Mouse (Mus musculus): ENCODE data around the gene Slc25a24.

Slc25a24 gene

DNA sequence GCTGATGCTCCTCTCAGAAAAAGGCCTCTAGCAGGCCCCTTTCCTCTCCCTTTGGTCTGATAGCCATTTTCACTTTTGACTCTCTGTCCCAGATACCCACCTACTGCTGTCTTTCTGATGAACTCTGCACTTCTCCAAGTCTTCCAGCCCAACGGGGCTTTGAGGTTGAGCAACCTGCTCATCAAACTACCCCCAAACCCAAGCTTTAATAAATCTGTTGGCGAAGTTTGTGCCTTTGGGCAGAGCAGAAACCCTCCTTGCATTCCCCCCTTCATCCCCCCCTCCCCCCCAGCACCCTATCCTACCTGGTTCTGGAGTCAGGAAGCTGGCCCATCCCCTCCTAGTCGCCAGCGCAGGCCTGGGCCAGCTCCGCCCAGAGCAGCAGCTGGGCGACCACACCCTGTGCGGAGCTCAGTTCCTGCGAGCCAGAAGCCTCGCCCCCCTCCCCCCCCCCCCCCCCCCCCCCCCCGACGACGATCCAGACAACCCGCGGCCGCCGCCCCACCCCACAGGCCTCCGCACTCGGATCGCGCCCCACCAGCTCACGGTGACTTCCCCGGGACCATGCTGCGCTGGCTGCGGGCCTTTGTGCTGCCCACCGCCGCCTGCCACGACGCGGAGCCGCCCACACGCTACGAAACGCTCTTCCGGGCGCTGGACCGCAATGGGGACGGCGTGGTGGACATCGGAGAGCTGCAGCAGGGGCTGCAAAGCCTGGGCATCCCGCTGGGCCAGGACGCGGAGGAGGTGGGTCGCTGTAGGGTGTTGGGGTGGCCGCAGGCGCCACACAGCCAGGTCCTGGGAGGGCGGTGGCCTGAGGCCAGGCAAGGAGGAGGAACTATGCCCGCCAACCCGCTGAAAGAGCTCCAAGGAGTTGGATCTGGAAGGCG is at the start of gene Slc25a24:
Gene Slc25a24 (plus strand): TSS at position 509 of the 890 bp plus-strand sequence.
- DNase-seq (ENCODE audit: extremely low spot score, low read depth, low spot score), result no peak

DNA sequence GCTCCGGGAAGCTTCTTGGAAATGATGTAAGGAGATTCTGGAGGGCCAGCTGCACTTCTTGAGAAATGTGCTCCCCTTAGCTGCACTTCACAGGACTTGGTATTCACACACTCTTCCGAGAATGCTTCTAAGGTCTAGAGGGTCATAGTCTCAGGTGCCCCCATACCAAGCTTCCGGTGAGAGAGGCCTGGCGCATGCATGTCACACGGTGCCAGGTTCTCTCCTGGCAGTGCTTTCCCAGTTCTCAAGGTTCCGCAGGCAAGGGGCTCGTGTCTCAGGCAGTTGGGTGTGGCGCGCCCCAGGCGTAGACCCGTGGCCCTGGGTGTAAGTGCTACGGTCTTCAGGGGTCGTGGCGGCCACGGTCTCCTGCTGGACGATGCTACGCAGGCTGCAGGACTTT is 42.8 kb upstream of the Slc25a24 start, which contains the start of gene Slc25a54:
Gene Slc25a54 (plus strand): TSS at position 301 of the 400 bp plus-strand sequence.
- no peak for DNase-seq (ENCODE audit: extremely low spot score, low read depth, low spot score)

DNA sequence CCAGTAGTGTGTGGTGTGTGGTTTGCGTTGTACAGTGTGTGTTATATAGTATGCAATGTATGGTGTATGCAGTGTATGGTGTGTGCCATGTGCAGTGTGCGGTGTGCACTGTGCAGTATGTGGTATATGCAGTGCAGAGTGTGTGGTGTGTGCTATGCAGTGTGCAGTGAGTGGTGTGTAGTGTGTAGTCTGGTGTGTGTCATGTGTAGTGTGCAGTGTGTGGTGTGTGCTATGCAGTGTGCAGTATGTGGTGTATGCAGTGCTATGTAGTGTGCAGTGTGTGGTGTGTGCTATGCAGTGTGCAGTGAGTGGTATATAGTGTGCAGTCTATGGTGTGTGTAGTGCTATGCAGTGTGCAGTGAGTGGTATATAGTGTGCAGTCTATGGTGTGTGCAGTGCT is 38.5 kb upstream of the Slc25a24 start:
- DNase-seq (ENCODE audit: extremely low spot score, low read depth, low spot score), result no peak

DNA sequence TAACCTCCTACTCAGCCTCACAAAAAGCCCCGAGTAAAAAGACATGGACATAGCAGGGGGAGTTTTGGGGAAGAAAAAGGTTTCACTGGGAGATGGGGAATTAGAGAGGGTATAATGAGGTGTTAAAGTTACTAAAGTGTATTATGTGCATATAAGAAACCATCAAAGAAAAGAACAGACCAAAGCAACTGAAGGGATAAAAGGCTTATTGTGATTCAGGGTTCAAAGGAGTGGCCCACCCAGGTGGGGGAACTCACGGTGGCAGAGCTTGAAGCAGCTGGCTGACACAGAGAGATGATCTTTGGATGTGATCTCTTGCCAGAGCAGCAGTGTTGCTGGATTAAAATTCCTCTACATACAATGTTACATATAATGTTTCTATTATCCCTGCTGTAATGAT is 34.5 kb upstream of the Slc25a24 start:
- DNase-seq (ENCODE audit: extremely low spot score, low read depth, low spot score), result no peak

DNA sequence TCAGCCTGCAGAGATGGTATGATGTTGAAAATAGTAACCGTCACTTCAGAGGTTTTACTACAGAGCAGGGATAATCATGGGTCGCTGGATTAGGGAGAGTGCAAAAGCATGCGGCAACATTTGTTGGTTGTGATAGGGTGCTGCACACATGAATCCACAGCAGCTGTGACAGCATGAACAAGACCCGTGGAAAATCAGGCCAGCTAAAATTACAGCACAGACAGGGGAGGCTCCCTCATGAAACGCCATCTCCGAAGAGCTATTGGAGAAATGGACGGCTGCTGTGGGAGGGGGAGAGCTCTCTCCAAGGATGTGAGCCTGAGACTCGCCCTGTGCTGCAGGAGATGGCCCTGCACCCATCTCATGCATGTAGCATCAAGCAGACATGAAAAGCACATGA is 18.2 kb upstream of the Slc25a24 start:
- no peak for DNase-seq (ENCODE audit: extremely low spot score, low read depth, low spot score)

DNA sequence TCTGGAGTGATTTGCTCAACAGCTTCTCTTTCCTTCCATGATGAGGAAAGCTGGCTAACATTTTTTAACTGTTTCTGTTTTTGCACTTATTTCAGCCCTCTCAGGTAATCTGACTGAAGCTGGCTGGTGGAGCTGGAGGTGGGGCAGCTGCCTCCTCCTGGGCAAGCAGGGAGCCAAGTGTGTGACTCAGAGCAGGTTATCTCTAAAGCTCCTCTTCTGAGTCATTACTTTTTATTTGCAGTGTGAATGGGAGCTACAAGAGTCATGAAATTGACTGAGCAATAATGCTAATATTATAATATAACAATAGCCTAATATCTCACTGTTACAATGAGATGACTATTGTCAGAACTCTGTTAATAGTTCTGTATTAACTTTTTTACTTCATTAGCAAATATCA is 5.8 kb upstream of the Slc25a24 start:
- DNase-seq (ENCODE audit: extremely low spot score, low read depth, low spot score), result no peak

DNA sequence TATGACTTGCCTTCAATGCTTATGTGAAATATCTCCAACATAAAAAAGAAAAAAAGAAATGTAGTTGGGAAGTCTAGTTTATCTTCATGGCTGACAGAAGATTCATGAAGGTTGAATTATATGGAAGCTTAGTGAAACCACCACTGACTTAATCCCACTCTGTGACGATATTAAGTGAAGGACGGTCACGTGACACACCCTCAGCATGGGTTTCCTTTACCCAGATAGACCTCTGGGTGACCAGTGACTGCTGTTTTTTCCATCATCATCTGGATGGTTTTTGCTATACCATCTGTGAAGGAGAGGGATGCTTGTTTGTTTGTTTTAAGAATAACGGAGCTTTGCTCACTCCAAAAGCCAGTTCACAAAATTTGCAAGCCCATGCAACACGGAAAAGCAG is 3.4 kb upstream of the Slc25a24 start:
- no peak for DNase-seq (ENCODE audit: extremely low spot score, low read depth, low spot score)

DNA sequence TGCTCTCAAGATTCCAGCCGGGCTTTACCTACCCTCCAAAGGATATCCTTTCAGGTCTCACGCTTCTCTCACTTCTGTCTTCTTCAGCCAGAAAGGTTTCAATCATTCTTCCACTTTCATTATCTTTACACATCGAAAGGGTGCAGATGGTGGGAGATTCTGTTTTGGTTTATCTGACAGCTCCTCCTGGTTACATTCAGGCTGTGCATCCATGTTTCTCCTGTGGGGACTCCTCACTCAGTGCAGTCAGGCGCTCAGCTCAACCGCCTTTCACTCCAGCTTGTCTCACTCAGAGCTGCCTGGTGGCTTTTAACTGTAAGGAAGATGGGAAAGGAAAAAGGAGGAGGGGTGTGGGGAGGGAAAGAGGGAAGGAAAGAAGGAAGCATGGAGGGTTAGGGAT is 3.0 kb upstream of the Slc25a24 start:
- no peak for DNase-seq (ENCODE audit: extremely low spot score, low read depth, low spot score)

DNA sequence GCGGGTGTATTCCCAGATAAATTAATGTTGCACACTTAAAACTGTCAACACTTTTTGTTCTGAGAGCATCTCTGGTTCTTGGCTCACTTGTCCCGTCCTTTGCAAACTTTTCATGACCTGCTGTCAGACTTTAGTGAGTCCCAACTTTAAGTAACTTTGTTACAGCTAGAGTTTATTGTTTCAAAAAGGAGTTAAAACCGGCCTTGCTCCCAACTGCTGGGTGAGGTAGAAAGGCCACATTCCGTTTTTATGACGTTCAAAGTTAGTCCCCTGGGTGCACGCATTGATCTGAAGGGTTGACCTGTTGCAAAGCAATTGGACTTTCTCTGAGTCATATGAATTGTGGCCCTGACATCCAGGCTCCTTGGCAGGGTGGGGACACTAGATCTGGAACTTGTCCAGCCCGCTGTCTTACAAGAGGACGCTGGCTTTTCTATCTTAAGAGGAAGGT is 607 bp downstream of the Slc25a24 start:
- DNase-seq (ENCODE audit: extremely low spot score, low read depth, low spot score), result no peak

DNA sequence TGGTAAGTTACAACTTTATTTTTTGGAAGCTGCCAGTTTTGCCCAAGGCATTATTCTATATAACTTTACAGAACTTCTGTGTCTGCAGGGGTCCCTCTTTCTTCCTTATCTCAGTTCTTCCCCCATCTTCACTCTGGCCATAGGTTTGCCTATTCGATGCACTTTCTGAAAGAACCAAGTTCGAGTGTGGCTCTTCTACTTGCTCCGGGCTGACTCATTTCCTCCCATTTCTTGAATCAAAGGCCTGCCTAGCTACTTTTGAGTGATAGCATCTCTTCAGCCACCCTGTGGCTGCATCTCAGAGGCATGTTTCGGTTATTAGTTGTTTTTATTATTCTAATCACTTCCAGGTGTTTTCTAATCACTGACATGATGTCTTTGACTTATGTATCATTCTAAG is 1.1 kb downstream of the Slc25a24 start:
- DNase-seq (ENCODE audit: extremely low spot score, low read depth, low spot score), result no peak

DNA sequence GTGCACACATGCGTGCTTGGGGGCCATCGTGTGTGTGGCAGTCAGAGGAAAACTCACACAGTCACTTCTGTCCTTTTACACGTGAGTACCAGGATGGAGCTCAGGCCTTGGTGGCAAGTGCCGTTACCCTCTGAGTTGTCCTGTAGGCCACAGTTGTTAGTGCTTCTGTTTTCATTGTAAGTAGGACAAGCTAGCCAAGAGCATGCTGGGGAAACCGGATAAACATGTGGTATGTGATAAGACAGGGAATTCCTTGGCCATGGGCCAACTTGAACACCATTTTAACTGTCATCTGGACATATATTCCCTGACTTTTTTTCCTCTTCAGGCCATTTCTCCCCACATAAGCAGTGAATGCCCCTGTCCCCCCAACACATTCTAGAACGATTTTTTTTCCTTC is 2.6 kb downstream of the Slc25a24 start:
- DNase-seq (ENCODE audit: extremely low spot score, low read depth, low spot score), result no peak

DNA sequence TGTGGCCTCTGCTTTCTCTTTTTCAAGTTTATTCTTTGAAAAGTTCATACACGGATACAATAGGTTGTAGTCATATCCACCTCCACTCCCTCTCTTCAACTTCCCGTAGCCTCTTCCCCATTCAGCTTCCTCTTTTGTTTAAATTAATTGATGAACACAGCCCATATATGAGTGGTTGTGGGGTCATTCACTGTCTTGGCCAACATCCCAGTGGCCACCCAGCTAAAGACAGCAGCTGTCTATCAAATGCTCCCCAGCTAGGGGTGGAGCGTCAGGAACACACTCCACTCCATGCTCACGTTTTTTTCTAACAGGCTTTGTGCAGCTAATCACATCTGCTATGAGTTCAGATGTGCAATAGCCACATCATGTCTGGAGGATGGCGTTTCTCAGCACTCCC is 6.8 kb downstream of the Slc25a24 start:
- DNase-seq (ENCODE audit: extremely low spot score, low read depth, low spot score), result no peak

DNA sequence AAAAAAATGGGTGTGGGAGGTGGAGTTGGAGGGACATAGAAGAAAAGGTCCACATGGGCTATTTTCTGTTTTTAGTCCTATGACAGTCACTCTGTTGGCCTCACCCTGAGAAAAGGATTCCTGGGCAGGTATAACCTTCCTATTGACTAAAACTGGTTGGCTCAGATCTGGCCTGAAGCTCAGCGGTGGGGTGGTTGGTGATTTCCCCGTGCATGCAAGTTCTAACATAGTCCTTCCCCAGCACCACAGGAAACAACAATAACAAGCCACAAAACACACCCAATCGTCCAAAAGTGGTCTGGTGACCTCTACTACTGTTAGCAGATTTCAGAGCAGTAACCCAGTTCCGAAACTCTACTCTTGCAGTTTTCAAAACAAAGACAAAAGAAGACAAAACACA is 10.0 kb downstream of the Slc25a24 start:
- no peak for DNase-seq (ENCODE audit: extremely low spot score, low read depth, low spot score)

DNA sequence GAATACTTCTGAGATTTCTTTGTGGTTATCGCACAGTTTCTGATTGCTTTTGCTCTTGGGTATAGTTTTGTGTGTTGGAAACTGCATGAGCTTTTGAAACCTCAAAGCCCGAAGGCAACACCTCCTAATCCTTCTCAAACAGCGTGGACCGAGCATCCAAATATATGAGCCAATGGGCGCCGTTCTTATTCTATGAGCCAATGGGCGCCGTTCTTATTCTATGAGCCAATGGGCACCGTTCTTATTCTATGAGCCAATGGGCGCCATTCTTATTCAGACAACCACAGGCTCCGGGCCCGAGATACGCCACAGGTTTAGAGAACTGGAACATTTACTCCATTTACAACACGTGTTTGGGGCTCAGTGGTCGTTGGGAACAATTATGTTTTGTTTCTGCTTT is 11.1 kb downstream of the Slc25a24 start:
- DNase-seq (ENCODE audit: extremely low spot score, low read depth, low spot score), result no peak

DNA sequence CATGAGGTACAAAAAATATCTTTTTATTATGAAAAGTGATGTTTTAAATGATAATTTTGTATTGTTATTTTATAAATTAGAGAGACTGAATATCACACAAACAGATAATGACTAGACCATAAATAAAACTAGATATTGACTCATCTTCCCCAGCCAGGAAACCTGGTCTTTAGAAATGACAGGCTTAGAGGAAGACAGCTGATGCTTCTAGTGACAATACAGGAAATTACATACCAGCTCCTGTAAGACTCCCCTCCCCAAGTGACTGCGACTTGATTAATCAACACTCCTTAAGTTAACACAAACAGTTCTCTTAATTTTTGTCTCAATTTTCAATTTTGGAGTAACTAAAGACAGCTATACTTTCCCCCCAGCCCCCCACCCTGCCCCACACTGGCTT is 12.4 kb downstream of the Slc25a24 start:
- DNase-seq (ENCODE audit: extremely low spot score, low read depth, low spot score), result no peak

DNA sequence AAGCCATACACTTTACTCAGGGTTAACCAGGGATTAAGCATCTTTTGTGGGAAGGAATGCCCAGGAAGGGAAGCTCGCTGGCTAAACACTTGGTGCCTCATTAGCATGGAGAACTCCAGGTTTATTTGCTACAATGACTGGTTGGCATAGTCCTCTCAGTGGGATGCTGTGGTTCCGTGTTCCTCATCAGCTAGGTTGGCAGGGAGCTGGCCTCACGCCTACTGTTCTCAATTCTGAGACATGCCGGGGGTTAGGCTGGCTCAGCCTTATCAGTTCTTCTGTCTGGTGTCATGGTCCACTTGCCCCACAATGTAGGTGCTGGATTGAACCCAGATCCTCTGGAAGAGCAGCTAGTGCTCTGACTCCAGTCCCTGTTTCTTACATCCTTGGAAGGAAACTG is 29.6 kb downstream of the Slc25a24 start:
- no peak for DNase-seq (ENCODE audit: extremely low spot score, low read depth, low spot score)

DNA sequence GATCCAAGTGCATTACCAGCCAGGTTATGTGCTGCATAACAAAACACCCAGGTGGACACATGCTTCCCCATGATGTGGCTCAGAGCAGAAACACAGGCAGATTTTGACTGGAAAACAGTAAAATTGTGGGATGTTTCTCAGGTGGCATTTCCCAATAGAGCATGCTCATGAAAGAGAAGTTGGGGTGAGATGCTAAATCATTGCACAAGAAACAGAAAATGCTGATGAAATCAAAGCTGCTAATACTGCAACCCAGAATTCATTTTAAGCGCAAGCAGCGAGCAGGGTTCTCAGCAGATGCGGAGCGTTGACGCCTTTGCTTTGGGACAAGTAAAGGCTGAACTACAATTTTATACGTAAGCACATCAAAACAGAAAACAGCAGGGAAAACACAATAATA is 30.5 kb downstream of the Slc25a24 start:
- no peak for DNase-seq (ENCODE audit: extremely low spot score, low read depth, low spot score)

DNA sequence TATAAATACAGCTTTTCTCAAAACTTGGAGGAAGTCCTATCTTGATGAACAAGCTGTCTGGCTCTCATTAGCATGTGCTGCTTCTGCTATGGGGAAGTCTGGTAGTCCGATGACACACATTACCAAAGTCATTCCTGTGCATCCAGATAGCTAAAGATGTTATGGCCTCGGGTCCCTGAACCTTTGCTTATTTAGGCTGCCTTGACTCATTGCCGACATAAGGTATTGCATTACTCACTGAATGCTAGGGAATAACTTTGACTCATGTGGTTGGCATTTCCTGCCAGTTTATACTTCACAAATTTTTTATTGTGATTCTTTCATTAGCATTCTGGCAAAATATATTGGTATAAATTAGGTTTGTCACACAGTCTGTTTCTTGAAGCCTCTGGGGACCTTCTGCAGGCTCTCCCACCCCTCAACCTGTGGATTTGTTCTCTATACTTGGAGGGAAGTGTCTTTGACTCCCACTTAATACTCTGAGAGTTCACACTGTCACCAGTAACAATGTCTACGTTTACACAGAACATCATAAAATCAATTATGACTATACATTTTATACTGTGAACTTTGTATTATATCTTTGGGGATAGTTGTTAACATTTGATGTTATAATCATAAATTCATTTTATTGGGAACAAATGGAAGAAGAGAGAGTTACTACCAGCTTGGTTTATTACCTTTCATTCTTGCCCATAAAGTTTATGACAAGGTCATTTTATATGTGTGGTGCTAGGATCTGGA is 33.1 kb downstream of the Slc25a24 start:
- DNase-seq (ENCODE audit: extremely low spot score, low read depth, low spot score), result no peak

DNA sequence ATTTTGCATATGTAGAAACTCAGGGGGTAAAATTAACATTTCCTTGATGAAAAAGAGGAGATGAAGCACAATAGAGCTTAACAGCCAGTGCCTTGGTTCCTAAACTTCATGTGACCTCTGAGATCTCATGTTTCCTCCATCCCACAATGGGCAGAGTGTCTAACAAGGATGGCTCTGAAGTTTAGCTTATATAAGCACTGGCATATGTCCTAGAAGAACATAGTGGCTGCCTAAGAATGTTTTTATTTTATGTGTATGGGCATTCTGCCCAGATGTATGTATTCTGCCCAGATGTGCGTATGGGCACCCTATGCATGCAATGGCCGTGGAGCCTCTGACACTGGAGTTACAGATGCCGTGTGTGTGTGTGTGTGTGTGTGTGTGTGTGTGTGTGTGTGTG is 34.5 kb downstream of the Slc25a24 start:
- no peak for DNase-seq (ENCODE audit: extremely low spot score, low read depth, low spot score)

DNA sequence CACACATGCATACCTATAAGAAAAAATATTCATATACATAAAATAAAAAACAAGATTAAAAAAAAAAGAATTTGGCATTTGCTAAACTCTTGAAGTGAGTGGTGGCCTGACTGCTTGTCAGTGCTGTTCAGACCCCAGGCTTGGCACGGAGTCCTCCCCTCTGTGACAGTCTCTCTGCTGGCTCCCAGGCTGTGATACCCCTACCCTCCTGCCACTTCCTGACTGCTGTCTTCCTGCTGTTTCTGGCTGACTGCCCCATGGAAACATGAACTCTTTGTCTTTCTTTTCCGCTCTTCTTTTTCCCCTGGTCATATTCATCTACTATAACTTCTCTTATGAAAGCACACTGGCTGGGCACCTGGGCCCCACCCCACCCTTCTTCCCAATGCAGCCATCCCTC is 41.1 kb downstream of the Slc25a24 start:
- DNase-seq (ENCODE audit: extremely low spot score, low read depth, low spot score), result no peak

DNA sequence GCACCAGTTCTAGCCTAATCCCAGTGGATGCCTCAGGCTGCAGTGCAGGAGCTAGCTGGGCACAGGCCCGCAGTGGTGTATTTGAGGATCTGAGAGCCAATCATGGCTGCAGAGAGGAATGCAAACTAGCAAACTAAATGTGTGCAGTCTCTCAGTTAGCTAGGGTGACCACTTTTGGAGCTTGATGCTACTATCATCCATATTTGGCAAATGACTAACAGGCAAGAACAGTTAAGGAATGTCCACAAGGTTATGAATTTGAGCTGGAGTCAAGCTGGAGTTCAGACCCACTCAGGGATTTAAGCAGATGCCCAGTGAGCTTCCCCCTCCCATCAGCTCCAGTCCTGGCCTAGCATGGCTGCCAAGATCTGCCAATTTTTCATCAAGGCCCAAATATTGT is 41.7 kb downstream of the Slc25a24 start:
- DNase-seq (ENCODE audit: extremely low spot score, low read depth, low spot score), result no peak

DNA sequence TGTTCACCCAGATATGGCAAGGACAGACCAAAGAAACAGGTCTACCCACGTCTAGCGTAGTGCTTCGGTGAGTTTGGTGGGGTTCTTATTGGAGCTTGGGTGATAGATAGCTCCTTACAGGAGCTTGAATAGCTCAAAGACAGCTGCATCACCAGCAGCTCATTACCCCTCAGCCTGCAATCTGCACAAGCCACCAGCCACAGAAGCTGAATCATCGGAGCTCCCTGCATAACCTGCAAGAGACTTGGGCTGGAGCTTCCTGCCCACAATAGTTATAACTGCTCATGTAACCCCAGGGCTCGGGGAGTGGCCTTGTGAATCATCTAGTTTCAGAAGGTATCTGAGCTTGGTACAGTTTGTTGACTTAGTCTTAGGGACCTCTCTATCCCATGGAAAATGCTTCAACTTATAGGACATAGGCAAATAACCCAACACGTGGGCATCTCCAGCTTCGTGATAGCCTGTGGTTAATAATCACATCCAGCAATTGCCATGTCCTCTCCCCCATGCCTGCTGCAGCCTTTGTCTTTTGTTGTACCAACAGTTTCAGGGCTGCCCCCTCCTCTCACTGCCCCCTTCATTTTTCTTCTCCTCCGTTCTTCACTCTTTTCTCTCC is 42.4 kb downstream of the Slc25a24 start:
- no peak for DNase-seq (ENCODE audit: extremely low spot score, low read depth, low spot score)

Data from hindlimb bud, embryonic 11.5 days (tissue).